Mouse (Mus musculus): ENCODE measurements around the gene Akr1d1. TPM values are rescaled to one million over a fixed set of nuclear protein-coding genes. Genes with fewer than 3 reads are reported as not detected.

The Akr1d1 gene
- total RNA-seq, 2 experiments from 2014 or later: not detected

GRCm38 (mm10) chr6:37607511-37608289, 77.7 kb downstream of the Akr1d1 start:
- Histone ChIP-seq H3K4me3 (no peak overlapping the region), H3K27ac (no peak overlapping the region)
- TF ChIP-seq CTCF (conservative IDR thresholded peaks at IDR 0.05): no peak
- no peak for DNase-seq (ENCODE audit: low spot score in 2 of 2)

- no peak for TF ChIP-seq CTCF (conservative IDR thresholded peaks at IDR 0.05)
- no peak for DNase-seq (ENCODE audit: low spot score in 2 of 2)
- Histone ChIP-seq H3K27ac (no peak overlapping the region), H3K4me3 (no peak overlapping the region)
Observed at GRCm38 (mm10) chr6:37612603-37613284, 82.8 kb downstream of the Akr1d1 start.

GRCm38 (mm10) chr6:37615490-37615889, 85.5 kb downstream of the Akr1d1 start:
- TF ChIP-seq CTCF (conservative IDR thresholded peaks at IDR 0.05): no peak
- no peak for DNase-seq (ENCODE audit: low spot score in 2 of 2)
- Histone ChIP-seq H3K27ac (no peak overlapping the region), H3K4me3 (no peak overlapping the region)

- TF ChIP-seq CTCF (conservative IDR thresholded peaks at IDR 0.05): no peak
- no peak for DNase-seq (ENCODE audit: low spot score in 2 of 2)
- H3K27ac ChIP-seq: no peak overlapping the region
- no peak overlapping the region for H3K4me3 ChIP-seq
Observed at GRCm38 (mm10) chr6:37616136-37616535, 86.2 kb downstream of the Akr1d1 start.

GRCm38 (mm10) chr6:37617431-37618011, 87.5 kb downstream of the Akr1d1 start:
- no peak overlapping the region for H3K4me3 ChIP-seq
- no peak for TF ChIP-seq CTCF (conservative IDR thresholded peaks at IDR 0.05)
- no peak overlapping the region for H3K27ac ChIP-seq
- DNase-seq (ENCODE audit: low spot score in 2 of 2): no peak

Other genes starting within 250 kb of the Akr1d1 start
- gene Dgki, start 230.0 kb upstream of the Akr1d1 start, total RNA-seq (2021): 10 to 100 TPM; 88.6 to 89.5 TPM
- 1 to 10 TPM; 8.3 to 9.8 TPM for gene Creb3l2, start 88.0 kb upstream of the Akr1d1 start, total RNA-seq (2021)